Mouse (Mus musculus) frontal cortex, adult (tissue): Measurements from ENCODE around the gene Ehf.

Source experiments
- ATAC-seq: cut with Nextera tagmentation; 2 replicates; pipeline ENCODE4 v1.9.2; 2017; ENCODE audit warnings: mild to moderate bottlenecking, moderate library complexity, mixed read lengths; ENCODE audit not compliant: low TSS enrichment

Gene Ehf

DNA sequence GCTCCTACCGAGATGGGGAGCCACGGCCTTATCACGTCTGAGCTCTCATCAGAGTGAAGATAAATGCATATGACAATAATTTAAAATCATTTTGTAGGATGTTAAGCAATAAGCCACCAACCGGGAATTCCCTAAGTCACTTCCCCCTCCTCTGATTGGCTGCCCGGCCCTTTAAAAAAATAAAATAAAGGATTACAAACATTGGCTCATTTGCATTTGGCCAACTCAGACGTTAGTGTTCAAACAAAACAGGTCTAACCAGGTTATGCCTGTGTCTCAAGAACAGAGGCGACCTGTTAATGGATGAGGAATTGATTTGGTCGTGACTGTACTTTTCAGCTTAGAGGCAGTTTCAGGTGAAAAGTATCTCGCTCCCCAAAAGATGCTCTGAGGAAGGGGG, at the start of gene Ehf:
Ehf (minus strand) TSS at position 147 of the 400 bp plus-strand sequence.
- ATAC-seq: no peak

GRCm38 (mm10) chr2:103347417-103347891, 44.4 kb upstream of the Ehf start:
- peak; percentile 90 for ATAC-seq

DNA sequence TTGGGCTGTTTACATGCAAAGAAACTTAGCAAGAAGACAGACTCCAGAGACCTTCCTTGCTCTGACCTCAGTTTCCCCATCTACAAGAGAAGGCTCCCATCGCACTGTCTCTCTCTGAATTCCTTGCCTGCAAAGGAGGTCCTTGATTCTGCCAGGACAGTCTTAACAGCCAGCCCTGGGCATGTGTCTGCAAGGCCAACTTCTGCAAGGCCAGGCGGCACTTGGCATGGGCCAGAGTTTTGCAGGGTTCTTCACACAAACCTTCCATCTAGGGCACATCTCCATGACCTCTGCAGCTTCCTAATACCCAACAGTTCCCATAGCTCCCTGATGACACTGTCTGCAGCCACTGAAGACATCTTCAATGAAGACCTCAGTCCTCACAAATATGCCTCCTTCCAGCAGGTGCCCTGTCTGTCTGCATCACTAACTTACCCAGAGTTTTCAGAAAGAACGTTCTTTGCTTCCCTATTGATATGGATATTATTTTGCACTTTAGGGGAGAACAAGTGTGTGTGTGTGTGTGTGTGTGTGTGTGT, 43.7 kb upstream of the Ehf start:
- no peak for ATAC-seq

- ATAC-seq: no peak
These were observed 40.5 kb upstream of the Ehf start for GRCm38 (mm10) chr2:103343611-103344010.

- no peak for ATAC-seq
These were observed 39.0 kb upstream of the Ehf start for GRCm38 (mm10) chr2:103342123-103342522.

- ATAC-seq: no peak
These were observed 38.4 kb upstream of the Ehf start for GRCm38 (mm10) chr2:103341375-103341971.

DNA sequence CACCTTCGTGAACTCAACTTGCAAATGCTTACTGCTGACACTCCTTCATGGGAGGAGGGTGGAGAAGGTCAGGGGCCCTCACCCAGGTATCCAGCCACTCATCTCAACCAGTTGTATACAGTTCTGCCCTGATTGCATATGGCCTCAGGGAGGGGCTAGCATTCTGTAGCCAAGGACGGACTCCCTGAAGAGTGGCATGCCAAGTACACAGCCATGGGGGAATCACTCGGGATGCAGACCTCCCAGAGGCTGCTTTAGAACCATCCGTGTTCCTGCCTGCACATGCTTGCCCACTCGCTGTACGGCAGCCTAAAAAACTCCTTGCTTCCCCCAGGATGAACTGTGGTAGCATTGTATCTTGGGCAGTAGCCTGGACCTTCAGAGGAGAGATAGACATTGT, 35.6 kb upstream of the Ehf start:
- ATAC-seq: no peak

DNA sequence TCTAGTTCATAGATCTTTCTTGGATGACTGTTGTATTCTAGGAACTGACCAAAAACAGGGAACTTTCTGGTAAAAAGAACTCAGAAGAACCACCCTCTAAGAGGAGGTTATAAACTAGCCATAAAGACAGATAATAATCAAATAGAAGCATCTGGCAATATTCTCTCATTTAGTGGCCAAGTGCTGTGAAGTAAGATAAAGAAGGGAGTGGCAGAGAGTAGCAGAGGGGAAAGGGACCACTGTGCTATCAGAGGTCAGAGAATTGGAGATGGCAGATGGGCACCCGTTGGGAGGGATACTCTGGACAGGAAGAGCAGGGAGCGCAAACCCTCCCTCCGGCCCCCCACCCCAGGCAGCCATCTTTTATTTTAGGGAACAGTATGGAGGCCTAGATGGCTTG, 34.3 kb upstream of the Ehf start:
- ATAC-seq: no peak

DNA sequence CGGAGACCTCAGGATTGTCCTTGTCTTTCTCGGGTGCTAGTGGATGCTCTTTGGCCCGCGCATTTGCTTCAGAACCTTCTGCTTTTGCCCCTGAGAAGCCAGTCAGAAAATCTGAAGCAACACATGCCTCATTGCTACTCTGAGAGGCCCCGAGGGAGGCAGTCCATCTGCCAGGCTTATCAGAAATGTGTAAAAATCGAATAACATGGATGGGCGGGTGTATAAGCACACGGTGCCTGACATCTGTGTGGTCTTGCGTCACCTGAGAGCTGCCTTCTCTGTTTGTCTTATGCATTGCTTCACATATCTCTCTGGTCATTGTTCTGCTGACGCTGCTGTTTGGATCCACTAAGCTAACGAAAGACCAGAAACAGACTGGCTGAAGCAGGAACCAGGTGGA, 33.5 kb upstream of the Ehf start:
- no peak for ATAC-seq

GRCm38 (mm10) chr2:103336000-103336399, 32.9 kb upstream of the Ehf start:
- ATAC-seq: no peak

GRCm38 (mm10) chr2:103331666-103332191, 28.7 kb upstream of the Ehf start:
- ATAC-seq: no peak

- no peak for ATAC-seq
These were observed 25.7 kb upstream of the Ehf start for GRCm38 (mm10) chr2:103328731-103329130.

GRCm38 (mm10) chr2:103325301-103326048, 22.4 kb upstream of the Ehf start:
- no peak for ATAC-seq

DNA sequence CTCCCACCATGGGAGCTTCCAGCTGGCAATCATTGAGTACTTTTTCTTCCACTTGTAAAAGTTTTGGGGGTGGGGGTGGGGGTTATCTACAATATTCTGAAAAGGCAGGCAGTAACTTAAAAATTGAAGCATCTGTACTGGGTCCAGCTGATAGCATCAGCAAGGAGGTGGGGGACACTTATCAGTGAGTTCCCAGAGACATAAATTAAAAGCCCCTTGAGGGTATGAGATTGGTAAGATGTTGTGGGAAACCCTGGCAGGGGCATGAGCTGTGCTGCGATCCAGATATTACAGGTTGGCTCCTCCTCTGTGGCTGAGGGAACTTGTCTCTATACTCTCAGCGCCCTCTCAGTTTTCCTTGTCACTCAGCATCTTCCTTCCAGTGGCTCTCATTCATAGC, 21.2 kb upstream of the Ehf start:
- no peak for ATAC-seq

DNA sequence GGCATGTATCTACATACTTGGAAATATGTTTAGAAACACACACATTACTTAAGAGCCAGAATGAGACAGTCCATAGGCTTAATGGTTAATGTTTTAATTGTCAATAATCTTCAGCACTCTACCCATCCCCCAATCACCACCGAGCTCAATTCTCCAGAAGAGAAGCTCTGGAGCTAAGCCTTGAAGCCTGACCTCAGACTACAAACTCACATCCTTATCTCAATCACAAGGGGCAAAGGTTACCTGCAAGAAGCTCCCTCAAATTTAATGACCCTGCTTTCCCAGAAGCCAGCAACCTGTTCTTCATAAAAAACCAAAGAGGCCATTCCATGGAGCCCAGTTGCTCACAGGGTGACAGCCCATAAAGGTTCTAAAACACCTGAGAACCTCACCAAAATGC, 19.1 kb upstream of the Ehf start:
- ATAC-seq: no peak

DNA sequence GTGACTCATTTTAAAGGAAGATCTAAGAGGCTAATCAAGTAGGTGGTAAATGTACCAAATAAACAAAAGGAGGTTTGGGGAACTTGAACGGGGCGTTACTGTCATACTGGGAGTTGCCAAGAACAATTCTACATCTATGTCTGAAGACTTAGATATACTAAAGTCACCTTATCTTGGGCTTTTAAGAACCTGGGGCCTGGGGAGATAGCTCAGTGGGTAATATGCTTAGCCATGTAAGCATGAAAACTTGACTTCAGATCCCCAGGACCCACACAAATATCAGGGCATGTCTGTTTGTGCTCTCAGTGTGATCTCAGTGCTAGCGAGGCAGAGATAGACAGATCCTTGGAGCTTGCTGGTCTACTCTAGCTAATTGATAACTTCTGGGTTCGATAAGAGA, 18.6 kb upstream of the Ehf start:
- ATAC-seq: no peak

DNA sequence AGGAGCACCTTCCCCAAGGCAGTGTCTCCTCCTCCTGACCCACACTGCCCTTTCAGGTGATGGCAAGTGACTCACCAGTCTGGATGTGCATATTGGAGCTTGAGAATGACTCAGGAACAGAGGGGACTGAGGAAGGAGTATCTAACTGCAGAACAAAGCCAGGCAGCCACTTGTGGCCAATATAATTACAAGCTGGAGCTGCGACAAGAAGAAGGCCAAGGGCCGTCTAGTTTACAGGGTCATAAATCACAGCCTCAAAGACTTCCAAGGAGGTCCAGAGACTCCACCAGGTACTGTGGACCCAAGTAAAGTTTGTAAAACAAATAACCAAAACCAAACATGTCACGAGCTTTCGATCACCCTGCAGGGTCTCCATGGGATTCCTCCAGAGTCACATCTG, 10.9 kb upstream of the Ehf start:
- no peak for ATAC-seq

DNA sequence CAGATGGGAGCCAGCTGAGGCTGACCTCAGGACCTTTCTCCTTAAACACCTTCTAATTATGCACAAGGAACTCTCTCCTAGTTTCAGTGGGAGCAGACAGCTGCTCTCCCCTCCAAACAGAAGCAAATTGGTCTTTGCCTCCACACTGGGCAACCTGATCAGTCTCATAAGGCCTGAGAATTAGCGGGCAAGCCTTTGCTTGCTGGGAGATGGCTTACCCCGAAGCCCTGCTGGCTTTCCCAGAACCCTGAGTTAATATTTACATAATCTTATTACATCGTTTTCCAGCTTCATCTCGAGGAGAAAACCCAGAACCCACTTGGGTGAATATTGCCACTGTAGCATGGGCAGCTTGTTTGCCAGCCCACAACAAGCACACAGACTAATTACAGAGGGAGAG, 9.6 kb upstream of the Ehf start:
- ATAC-seq: no peak

GRCm38 (mm10) chr2:103310663-103311062, 7.6 kb upstream of the Ehf start:
- no peak for ATAC-seq

DNA sequence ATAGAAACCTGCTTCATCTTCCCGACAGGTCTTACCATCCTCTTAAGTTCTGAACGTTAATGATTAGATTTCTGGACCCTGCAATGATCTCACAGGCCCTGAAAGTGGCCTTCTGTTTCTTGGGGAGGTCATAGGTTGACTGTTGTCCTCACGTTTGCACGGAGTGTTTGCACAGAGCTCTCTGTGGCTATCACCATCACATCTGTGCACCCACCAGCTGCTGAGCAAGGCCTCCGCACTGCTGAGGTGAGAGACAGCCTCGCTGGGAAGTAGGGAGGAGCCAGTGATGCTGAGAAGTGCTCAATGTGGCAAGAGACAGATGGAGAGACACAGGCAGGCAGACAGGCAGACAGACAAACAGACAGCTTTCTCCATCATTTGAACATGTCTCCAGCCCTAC, 3.6 kb upstream of the Ehf start:
- ATAC-seq: no peak

- no peak for ATAC-seq
These were observed 409 bp downstream of the Ehf start for GRCm38 (mm10) chr2:103302669-103303068.

DNA sequence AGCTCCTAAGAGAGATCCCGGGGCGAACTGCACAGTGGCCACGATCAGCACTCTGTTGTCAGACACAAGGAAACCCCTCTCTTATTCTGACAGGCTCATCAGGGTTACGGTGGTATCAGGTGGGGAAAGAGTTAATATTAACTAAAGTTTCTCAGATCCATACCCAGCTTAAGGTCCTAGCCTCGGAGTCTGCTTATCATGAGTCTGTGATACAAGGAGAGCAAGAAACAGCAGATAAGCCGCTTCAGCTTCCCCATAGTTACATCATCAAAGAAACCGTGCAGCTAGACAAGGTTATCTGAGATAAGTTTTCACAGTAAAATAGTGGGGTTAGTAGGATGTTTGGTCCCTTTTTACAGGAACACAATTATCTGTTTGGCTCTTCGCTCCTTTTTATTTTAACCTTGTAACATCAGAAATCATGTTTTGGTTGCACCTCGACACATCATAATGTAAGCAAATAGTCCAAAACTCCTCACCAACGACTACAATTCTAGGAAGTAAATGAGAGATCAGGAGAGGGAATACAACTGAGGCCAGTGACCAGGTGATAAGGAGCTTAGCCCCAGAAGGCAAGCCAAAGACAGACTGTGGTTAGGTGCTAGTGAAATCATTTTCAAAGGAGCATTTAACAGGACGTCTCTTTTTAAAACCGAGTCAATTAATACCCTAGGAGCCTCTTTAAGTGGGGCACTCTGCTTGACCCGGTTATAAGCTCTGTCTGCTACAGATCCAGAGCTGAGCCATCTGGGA, 4.2 kb downstream of the Ehf start:
- ATAC-seq: no peak
